Mouse (Mus musculus) hindlimb bud, embryonic 11.5 days (tissue): Measurements from ENCODE around the gene Amigo2.

Experiments
- DNase-seq: peaks from one replicate; pipeline ENCODE4 v3.0.0-alpha.2; 2012; ENCODE audit warnings: low read depth, low spot score; ENCODE audit errors: extremely low spot score

Amigo2 gene

DNA sequence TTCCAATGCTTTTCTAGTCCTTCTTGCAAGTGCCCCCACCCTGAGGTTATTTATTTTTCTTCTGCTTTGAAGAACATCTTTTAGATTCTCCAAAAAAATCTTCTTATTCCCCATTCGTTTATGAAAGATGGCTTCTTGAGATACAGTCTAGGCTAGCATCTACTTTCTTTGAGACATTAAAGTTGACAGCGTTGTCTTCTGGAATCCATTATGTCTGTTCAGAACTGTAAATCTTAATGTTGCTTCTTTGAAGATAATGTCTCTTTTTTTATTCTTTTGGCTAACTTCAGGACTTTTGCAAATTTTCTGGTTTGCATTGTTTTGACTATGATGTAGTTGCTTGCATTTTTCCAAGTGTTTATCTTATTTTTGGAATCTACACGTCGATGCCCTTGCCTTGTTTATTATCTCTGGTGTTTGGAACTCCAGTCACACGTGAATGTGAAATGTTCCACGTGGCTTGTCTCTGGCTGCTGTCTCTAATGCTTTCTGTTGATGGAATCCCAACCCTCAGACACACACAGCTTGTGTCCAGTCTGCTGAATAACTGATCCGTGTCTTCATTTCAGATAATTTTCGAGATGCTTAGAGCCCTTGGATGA is 20.1 kb upstream of the Amigo2 start:
- DNase-seq = no peak

DNA sequence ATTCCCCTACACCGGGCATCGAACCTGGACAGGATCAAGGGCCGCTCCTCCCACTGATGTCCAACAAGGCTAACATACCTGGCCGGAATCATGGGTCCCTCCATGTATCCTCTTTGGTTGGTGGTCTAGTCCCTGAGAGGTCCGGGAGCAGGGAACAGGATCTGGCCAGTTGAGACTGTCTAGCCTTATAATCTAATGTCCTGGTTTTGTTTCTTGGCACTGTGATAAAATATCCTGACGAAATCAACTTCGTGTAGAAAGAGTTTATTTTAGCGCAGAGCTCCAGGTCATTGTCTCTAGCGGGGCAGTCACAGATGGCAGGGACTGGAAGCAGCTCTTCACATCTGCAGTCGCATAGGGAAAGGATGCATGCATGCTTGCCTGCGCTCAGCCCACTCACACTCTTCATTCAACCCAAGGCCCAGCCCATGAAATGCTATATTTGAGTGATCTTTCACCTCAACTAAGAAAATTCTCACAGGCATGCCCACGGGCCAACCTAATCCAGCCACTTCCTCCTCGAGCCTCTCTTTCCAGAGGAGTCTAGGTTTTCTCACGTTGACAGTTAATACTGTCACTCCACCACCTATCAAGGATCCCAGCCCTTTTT is 19.3 kb upstream of the Amigo2 start:
- no peak for DNase-seq

DNA sequence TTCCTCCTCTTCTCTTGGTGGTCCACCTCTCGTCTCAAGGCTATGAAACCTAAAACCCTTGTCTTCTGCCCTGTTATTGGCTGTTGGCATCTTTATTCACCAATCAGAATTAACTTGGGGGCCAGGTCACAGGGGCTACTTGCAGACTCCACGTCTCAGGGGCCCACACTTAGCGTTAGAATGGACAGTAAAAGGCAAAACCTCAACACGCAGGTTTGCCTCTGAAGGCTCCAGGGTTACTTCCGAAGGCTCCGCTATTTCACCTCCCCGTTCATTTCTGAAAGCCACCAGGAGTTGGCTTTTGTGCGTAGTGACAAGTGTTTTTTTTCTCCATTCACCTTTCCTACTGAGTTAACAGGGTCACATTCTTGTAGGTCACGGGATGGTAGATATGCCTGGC is 15.2 kb upstream of the Amigo2 start:
- no peak for DNase-seq

DNA sequence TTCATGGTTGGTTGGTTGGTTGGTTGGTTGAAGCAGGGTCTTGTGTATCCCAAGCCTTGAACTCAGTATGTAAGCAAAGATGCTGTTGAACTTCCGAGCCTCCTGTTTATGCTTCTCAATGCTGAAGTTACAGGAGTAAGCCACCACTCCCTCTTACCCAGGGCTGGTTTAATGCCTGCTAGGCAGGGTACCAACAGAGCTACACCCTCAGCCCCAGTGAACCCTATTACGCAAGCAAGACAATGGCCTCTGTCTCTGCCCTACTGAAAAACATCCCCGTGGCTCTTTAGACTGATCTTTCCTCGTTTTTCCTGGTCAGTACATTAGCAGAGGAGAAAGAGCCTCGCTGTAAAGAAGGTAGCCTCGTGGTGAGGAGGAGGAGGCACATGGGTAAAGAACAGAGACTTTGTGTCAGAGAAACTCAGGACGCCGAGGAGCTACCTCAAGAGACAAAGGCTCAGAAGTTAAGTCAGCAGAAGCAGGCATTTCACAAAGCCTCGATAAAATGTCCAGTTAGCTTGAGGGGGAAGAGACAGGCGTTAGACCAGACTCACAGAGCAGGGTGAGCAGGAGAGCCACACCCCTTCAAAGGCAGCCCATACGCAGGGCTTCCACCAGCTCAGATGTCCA is 13.0 kb upstream of the Amigo2 start:
- DNase-seq = no peak

DNA sequence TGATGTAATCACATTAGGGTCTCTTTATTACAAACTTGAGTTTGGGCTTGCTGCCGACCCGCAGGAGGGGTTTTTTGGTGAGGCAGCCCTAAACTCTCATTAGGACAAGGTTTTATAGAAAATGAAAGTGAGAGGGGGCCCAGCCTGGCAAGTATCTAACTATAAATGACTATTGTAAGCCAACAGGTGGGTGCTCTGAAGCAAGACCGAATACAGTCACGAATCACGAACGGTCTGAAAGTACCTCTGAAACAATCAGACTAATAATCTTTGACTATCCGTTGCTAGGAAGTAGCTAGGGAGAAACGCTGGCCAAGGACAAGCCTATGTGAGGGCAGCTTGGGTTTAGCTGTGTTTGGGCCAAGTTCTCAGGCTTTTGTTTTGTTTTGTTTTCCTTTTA is 12.2 kb upstream of the Amigo2 start:
- DNase-seq = no peak

DNA sequence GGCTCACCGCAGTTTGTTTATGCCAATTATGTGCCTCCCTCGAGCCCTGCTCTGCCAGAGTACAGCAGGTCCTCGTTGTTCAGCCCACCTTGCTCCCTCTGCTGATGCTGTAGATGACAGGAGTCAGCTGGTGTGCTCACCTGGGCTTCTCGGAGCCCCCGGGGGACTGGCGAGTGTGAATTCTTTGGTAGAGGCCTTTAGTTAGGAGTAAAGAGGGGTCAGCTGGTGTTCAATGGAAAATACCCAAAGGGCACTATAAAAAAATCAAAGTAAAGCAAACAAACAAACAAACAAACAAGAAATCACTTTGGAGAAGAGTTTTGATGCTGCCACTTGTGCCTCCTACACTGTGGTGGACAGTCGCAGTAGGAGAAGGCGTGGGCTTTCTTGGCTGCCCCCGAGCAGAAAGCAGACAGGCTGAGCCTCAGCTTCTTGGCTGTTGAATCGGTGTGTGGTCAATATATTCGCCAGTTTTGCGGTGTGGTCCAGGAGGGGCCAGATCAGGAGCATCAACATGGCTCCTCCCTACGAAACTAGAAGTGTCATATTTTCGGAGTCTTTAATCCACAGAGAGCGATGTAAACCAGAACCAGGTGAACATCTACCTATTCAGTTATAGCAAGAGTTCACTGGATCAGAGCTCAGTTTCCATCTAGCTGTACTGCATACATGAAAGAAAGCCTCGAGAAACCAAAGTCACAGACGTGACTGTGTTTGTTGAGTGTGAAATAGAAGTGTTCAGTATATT is 11.6 kb upstream of the Amigo2 start:
- no peak for DNase-seq

DNA sequence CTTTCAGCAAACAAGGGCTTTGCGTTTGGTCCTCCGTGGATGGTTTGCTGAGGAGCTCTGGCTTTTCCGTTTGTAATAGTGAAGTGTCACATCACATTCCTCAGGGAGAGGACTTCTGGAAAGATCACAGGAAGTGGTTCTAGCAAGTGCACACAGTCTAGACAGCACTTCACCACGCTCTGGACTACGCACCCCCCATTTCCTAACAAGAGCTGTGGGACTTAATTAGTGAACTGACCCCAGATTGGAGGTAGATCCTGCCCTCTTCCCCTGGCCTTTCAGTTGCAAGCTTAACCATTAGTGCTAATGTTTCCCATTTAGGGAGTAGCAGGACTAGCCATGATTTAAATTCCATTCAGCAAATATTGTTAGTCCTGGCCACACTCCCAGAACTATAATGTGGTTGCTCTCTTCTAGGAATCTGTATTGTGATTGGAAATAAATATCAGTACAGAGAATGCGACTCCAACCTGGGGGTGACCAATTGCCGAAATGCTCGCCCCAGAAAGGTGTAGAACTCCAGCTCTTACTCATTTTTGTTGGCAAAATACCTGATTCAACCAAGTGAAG is 10.2 kb upstream of the Amigo2 start:
- DNase-seq = no peak

DNA sequence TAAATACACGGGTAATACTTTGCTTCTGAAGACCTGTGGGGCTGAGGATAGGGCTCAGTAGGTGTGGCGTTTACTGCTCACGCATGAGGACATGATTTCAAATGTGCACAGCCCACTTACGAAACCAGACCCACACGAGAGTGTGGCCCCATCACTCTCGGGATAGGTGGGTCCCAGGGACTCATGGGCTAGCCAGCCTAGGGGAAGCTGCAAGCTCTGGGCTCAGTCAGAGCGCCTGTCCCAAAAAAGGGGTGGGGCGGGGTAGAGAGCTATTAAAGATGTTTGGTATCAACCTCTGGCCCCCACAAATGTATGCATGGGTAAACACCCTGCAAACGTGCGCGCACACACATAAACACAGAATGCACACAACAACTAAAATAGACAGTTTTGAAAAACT is 9.3 kb upstream of the Amigo2 start:
- no peak for DNase-seq

DNA sequence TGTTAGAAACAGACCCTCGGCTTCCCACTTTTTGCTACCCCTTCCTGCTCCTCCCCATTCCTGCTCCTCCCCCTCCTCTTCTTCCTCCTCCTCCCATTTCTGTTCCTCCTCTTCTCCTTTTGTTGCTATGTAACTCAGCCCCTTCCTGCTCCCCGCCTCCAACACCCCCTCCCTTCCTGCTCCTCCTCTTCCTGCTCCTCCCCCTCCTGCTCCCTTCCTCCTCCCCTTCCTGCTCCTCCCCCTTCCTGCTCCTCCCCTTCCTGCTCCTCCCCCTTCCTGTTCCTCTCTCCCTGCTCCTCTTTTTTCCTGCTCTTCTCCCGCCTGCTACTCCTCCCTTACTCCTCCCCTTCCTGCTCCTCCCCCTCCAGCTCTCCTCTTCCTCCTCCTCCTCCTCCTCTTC is 8.7 kb upstream of the Amigo2 start:
- DNase-seq = no peak

DNA sequence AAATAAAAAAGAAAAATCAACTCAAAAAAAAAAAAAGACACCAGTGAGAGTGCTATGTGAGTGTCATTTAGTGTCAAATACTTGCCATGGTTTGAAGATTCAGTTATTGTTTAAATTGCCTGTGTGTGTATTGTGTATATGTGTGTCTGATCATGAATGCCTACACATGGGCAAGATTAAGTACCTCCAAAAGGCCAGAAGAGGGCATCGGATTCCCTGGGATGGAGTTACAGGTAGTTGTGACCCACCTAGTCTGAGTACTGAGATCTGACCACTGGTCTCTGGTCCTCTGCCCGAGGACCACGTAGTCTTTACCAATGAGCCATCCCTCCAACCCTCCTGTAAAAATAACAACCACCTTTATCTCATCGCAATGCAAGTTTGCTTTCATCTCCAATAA is 7.3 kb upstream of the Amigo2 start:
- DNase-seq = no peak

DNA sequence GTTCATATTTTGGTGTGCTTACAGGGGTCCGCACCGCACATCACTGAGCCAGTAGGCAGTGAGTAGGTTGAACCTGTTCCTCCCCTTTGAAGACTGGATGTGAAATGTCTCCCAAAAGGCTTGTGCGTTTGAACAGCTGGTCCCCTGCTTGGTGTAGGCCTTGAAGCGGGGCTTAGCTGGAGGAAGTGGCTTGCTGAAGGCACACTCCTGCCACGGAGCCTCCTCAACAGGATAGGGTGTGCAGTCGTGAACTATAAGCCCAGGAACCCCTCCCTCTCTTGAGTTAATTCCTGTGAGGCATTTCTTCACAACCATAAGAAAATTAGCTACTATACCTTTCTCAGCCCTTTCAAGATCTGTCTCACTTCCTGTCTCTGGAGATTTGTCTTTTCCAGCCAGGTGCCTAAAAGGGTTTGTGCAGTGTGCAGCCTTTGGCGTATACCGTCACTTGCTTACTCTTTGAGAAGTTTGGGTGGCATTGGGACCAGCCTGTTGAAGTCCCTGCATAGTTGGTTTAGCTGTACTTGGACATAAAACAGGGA is 5.5 kb upstream of the Amigo2 start:
- no peak for DNase-seq

DNA sequence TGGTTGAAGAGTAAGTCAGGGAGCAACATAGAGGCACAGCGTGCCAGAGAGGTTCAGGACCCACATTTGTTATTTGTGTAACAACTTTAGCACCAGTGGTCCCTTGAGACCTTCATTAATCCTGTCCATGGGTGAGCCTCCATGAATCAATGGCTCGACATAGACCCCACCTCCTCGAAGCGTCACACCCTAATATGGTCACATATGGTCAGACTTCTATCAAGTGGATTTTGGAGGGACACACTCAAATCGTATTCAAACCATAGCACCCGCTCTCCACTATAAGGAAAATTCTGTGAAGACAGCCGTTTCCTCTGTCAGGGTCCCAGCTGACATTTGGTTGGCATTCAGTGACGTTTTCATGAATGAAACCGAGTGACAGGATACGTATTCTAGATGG is 2.2 kb upstream of the Amigo2 start:
- no peak for DNase-seq

DNA sequence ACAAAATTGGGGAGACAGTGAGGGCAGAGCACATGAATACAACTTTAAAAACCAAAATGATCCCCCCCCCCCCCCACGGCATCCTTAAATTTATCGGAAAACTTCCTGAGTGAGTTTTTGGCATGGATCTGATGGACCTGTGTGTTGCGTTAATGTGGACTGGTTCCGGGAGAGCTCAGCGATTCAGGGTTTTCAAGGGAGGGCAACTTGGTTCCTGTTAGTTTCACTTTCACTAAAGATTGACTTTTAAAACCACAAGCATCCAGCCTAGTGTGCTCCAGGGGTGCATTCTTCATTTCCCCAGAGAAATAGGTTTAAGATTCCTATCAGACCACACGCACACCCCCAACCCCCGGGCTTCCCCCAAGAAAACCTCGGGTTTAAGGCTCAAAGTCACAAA is 1.2 kb upstream of the Amigo2 start:
- DNase-seq = no peak

DNA sequence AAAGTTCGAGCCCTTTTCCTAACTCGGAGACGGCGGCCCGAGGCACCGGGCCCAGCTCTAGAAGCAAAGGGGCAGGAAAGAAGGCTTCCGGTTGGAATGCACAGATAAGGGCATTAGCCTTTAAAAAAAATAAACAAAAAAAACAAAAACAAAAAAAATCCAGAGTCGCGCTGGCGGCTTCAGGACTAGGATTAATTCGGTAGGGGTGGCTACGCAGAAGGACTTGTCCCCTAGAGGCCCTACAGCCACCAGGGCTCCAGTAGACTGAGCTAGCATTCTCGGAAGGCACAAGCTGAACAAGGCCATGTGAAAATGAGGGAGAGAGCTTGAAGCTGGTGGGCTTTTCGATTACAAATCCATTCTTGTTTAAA is 689 bp upstream of the Amigo2 start:
- DNase-seq = no peak

DNA sequence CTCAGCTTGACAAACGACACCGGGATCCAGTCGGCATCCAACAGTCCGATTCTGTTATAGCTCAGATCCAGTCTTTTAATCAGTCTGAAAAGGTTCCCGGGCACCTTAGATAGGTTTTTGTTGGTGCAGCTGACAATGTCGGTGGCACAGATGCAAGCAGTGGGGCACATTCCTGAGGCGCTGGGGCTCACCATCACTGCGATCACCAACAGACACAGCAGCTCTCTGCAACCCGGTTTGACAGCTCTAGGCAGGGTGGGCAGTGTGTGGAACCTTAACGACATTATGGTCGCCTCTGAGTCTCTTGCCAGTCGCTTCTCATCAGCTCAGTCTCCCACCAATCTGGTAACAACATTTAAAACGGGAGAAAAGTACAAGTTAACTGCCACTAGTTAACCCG is 831 bp downstream of the Amigo2 start:
- no peak for DNase-seq

DNA sequence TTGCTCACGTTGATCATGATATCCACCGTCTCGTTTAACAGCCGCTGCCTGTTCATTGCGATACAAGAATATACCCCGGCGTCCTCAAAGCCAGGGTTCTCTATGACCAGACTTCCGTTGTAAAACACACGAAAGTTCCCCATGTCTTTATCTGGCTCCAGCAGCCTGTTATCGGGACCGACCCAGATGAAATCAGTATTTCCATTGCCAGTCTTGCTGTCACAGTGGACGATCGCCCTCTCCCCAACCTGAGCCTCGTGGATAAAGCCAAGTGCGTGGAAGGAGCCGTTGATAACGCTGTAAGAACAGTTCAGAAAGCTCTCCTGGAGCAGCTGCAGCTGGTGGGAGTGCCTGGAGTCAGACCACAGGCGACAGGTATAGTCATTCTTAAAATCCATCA is 1.7 kb downstream of the Amigo2 start:
- DNase-seq = no peak

DNA sequence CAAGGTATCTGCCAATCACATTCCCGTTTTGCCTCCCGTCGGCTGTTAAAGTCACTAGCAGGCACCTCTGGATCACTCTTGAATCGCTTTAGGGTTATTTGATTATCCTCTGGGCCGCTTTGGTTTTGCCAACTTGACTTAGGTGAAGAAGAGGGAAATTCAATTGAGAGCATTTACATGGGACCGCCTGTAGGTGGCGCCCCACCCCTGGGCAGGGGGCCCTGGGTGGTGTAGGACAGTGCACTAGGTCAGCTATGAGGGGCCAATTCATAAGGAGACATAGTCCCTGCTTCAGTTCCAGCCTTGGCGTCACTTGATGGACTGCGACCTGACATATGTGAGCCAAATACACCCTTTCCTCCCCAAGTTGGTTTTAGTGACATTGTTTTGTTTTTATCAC is 10.1 kb downstream of the Amigo2 start:
- no peak for DNase-seq

DNA sequence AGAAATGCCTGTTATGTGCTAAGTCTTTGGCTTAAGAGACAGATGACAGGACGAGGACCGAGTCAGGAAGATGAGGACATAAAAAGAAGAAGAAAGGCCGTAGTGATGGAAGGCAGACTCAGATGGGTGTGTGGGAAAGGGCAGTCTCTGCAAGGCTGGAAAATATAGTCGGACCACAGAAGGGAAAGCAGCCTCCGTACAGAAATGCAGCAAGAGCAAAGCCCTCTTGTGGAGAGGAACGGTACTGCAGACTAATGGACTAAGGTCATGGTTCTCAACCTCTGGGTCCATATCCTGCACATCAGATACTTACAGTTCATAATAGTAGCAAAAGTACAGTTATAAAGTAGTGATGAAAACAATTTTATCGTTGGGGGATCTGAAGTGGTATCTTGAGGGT is 11.9 kb downstream of the Amigo2 start:
- DNase-seq = peak; percentile 75

DNA sequence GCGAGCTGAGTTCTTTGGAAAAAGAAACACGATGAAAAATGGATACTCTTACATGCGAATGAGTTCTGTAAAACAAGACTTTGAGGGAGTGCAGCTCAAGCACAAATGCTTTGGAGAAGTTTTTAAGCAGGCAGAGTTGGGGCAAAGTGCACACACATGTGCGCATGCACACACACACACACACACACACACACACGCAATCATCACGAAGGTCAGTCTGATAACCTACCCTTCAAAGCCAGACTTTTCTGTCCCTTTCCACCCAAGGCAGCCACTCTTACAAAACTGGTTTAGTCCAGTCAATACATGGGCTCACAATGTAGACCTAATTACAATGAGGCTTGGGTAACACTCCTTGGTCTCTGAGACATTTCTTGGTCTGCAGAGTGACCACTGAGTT is 13.0 kb downstream of the Amigo2 start:
- DNase-seq = no peak

DNA sequence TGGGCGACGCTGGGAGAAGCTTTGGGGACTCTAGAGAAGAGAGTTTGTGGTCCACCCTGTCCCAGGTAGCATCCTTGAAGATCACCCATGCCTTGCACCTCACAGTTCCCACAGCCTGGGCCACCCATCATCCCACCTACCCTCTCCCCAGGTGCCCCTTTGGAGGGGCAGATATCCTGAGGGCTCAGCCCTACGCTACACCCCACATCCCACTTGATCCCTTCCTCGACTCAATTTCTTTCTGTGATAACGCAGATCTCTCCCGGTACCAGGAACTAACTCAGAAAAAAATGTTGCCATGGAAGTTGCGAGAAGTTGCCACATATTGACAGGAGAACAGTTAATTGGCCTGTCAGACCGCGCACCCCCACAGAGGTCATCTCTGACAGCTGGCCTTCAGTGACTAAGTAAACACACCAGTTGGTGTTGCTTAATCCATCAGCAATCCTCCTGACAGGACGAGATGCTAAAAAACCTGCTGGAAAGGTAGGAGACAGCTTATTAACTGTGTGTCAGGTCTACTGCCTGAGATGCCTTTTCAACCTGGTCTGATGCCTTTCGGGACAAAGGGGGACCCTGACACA is 17.5 kb downstream of the Amigo2 start:
- DNase-seq = no peak

DNA sequence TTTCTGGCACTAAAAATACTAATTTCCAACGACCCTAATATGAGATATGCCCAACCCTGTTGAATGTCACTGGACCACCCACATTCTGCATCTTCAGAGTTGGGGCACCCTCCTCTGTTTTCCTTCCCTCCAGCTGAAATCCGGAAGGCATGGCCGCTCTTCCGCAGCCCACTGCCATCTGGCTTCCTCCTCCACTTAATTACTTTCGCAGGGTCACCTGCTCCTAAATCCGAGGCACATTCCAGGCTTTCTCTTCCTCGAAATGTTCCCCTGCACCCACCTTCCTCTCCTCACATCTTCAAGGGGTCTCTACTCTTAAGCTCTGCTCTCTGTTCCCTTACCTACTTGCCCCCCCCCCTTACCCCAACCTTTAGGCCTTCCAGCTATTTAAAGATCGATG is 23.1 kb downstream of the Amigo2 start:
- no peak for DNase-seq
